Mouse (Mus musculus): Measurements from ENCODE around the gene Lax1. TPM values are rescaled to one million over a fixed set of nuclear protein-coding genes. Genes with fewer than 3 reads are reported as not detected.
"Not testable (repeated sequence)": the region's sequence is repeated elsewhere in the genome, so short reads cannot be mapped to it uniquely, and the experiment has no call there.

Gene Lax1
- total RNA-seq, 2 experiments from 2014 or later, result 0.26 TPM; not detected in 1

DNA sequence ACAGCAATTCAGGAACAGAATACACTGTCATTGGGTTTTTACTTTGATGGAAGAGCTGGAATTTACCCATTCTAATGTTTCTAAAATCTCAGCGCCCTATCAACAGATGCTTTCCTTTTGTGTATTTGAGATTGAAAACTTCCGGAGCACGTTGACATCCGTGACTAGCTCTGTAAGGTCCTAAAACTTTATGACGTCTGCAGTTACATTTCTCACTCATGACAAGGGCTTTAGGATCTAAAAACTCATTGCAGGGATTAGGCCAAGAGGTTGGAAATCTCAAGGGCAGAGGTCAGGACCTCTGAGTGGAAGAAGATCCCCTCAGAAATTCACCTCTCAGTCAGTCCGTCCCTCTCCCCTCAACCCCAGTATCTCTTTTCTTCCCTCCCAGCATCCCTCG, 1.6 kb downstream of the Lax1 start:
- DNase-seq, result no peak

DNA sequence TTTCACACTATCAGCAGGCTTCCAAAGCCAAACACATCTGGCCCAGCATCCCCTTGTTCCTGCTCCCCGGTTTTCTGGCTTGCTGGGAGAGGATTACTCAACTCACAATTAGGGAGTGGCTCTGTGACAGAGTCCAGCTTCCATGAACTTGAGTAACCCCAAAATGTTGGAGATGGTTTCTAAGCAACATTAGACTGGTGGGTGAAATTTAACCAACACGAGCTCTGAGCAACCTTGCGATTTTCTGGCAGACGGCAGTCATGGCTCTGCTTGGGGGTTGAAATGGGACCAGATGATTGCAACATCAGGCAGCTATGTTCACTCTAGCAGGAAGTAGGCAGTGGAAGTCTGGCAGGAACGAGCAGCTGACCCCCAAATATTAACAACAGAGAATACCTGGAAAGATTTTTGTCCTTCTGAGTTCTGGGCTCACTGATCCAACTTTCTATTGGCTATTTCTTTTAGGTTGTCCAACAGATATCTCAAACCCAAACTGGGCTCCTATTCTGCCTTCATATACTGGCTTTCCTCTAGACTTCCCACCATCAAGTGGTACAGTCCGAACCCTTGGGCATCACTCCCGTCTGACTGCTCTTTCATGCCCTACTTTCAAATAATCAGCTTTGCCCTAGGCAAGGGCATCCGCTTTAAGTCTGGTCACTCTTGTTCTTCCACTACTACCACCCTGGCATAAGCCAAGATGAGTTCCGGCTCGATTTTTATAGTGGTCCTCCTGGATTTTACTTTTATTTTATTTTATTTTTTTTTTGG, 4.0 kb downstream of the Lax1 start:
- DNase-seq, result peak; percentile 51 to 56

DNA sequence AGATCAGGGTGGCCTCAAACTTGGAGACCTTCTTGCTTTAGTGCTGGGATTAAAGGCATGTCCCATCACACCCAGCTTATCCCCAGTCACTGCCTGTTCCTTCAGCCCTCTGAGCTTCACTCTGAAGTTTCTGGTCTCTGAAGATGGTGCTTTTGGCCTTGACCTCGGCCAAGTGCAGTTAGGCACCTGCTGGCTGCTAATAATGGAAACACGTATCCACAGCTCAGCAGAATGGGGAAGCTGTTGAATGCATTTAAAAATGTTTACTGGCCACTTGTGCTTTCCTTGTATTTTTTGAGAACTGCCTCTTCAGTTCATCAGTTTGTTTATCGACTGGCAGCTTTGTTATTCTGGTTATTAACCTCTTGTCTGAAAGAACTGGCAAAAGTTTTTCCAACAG, 18.1 kb downstream of the Lax1 start:
- DNase-seq, result no peak

DNA sequence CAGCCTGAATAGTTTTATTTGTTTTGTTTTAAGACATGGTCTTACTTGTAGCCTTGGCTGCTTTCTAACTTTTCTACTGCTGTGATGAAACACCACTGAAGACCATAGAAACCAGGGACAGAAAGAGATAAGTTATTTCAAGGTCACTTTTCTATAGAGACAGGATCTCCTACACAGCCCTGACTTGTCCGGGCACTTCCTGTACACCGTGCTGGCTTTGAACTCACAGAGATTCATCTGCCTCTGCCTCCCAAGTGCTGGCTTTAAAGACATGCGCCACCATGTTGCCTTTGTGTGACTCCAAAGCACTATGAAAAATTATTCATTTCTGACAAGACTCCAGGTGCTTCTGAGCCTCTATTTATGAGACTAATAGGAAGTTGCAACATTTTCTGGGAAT, 18.6 kb downstream of the Lax1 start:
- no peak for DNase-seq

DNA sequence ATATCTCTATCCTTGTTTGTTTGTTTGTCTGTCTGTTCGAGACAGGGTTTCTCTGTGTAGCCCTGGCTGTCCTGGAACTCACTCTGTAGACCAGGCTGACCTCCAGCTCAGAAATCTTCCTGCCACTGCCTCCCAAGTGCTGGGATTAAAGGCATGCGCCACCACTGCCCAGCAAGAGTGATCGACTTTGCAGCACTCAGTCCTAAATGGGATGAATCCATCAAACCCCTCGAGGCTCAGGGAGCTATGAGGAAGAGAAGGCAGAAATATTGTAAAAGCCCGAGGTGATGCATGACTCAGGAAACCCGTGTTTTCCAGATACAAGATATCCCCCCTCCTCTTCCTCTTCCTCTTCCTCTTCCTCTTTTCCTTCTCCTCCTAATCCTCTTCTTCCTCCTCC, 19.1 kb downstream of the Lax1 start:
- no peak for DNase-seq

DNA sequence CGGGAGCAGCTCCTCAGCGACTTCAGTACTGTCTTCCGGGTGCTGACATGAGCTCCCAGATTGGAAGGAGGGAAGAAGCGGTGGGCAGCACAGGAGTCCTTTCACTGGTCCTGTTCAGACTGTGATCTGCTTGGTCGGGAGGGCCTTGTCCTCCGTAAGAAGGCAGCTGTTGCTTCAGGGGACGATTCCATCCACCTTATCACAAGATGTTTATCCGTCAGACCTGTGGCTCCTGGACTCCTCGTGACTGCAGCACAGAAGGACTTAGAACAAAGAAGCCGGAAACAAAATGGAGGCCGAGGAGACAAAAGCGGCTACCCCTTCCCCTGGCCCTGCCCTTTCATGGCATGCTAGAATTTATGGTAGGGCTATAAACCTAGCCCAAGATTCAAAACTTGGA, 19.7 kb downstream of the Lax1 start:
- no peak for DNase-seq

DNA sequence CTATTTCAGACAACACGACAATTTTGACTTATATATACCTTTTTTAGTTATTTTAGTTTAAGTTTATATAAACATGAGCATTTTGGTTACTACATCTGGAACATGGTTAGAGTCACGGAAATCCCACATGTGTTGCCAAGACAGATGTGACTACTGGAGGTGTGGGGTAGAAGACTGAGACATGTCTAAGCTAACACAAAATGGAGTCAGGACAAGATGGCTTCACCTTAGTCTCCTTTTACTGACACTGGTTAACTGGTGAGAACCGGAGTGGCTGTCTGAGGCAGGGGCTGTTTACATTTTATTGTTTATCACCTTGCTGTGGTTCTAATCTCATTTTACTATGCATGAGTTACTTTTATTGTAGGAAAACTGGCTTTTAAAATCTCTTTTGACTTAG, 21.3 kb downstream of the Lax1 start:
- no peak for DNase-seq

DNA sequence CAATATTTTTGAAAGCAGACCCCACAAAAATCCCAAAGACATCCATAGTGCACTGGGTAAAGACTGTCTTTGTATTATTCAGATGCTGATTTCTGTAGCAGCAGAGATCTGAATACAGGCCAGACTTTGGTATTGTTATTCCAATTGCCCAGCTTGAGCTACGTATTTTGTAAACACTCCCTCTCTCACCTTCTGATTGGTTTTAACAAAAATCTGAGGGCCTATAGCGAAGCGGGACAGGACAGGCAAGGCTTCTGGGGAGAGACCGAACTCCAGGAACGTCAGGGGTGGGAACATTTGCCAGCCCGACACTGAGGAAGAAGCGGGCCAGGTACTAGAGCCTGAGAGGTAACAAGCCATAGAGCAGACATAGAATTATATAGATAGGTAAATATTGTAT, 22.2 kb downstream of the Lax1 start:
- DNase-seq, result no peak

DNA sequence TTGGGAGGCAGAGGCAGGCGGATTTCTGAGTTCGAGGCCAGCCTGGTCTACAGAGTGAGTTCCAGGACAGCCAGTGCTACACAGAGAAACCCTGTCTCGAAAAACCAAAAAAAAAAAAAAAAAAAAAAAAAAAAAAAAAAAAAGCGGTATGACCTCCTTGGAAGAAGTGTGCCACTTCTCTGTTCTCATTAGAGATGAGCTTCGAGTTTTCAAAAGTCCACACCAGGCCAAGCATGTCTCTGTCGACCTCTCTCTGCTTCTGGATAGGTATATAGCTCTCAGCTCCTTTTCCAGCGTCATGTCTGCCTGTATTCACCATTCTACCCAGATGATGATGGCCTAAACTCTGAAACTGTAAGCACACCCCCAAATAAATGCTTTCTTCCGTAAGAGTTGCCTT, 24.2 kb downstream of the Lax1 start:
- DNase-seq, result not testable (repeated sequence)

DNA sequence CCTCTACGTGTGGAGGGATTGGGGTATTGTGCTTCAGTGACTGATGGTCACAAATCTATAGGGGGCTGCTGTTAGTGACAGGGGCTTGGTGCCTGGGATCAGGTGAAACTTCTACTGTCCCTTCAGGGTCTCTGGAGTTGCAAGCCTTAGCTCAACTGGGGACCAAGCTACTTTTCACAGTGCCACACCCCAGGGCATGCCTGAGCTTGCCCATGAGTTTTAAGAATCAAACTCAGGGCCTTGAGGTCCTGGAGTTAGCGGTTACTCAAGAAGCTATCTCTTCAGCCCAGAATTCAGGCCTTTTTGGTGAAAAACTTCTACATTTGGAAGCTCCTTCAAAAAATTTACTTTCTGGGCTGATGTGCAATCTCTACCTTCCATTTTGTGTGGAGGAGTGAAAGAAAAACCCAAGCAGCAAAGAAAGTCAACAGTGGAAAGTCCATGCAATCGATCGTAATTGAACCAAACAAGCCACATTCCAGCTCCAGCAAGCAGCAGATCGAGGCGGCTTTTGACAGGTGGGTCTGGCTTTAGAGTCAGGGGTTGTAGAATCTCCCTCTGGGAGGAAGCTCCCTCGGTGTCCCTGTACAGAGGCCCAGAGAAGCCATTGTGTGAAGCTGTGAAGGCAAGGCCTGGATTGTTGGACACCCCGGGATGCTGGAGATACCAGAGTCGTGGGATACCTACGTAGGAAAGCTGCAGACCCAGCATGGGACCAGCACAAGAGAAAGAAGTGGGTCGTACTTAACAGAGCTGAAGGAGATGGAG, 25.5 kb downstream of the Lax1 start:
- no peak for DNase-seq

DNA sequence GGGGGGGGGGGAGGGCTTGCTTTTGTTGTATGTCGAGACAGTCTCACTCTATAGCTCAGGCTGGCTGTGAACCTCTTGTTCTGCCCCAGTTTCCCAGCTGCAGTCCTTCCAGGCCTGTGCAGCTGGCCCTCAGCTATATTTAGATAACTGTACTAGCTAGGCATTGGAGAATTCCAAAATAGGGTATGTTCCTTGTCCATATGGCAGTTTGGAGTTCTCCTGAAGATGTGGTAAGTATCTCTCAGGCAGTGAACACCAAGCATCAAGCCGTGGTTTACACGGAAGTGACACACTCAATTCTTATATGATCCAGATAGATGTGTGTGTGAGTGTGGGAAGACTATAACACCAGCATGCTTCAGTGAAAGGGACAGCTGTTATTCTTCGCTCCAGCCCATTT, 26.5 kb downstream of the Lax1 start:
- no peak for DNase-seq

DNA sequence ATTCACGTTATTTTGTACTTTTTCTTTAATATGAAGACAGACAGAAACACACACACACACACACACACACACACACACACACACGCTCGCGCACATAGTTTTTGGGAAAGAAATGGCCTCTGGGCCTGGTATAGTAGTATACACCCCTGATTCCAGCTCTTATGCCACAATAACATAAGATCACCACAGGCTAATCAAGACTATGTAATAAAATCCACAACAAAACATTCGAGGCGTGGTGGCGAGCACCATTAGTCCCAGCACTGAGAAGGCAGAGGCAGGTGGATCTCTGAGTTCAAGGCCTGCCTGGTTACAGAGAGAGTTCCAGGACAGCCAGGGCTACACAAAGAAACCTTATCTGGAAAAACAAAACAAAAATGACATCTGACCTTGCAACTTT, 27.0 kb downstream of the Lax1 start:
- no peak for DNase-seq

DNA sequence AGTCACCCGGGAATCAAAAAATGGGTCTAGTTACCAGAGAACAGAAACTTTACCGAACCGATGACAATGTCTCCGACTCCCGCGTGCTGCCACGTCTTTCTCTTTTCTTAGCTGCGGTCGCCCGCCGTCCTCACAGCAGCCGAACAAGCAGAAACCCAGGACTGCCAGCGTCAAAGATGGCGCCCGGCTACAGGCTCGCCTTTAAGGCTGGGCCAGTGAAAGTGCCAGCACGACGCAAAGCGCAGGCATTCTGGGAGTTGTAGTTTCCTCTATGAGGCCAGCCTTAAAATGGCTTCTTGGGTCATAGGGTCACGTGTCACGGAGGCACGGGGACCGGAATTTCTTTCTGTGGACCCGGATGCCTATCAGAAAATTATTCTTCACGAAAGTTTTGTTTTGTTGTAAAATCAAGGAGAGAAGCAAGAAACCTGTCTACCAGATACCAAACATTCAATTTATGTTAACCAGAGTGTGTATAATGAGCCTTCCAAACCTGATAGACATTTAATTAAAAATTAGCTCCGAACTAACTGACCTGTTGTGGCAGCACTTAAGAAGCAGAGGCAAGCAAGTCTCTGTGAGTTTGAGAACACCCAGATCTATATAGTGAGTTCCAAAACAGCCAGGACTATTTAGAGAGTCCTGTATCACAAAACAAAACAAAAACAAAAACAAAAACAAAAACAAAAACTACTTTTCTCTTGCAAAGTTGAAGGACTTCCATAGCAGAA, 28.5 kb downstream of the Lax1 start, which contains the start of gene Gm38394:
TSS of gene Gm38394 (minus strand) at position 116 of the 731 bp plus-strand sequence.
- peak; percentile 93 to 94 for DNase-seq

DNA sequence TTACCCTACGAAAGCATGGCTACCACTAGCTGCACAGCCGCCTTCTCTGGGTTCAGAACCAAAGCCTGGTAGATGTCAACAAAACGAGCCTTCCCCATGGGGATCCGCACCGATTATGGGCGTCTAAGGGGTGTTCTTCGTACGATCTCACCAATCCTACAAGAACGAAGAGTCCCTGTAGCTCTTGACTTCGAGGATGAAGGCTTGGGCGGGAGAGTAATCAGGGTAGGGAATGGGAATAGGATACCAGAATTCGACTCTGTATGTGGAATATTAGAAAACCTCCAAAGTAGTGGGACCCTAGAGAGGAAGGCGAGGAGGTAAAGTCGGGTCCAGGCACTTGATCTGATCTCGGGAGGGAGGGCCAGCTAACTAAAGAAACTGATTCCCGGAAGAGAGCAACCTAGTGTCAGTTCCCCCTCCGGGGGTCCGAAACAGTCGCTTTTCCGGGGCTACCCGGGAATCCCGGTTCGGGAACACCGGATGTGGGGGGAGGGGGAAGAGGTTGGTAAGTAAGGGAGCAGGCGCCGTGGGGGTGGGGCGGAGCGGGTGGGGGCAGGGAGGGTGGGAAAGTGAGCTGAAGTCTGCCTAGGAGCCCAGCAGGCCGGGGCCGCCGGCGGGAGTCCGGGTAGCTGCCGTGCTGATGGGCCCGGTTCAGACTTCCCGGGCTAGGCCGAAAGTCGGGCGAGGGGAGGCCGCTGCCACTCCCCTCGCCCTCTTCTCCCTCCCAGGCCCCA, 29.3 kb downstream of the Lax1 start, which contains the start of gene Zbed6:
TSS of gene Zbed6 (minus strand) at position 420 of the 737 bp plus-strand sequence.
- DNase-seq, result peak; percentile 70 to 86

DNA sequence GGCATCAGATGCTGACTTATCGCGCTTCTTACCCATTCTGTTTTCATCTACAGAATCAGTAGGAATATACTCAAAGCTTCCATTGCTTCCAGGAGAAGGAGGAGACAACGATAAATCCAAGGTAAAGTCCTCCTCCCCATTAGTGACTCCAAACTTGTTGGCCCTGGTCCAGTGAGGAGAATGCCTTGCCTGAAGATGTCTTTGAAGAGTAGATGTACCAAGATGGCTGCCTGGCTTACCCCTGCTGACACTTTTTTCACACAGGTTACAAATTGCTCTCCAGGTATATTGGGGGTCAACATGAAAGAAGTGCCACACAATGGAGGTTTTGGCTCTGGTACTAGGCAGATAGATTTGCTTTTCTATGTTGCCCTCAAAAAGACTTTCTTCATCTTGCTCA, 31.0 kb downstream of the Lax1 start:
- no peak for DNase-seq

DNA sequence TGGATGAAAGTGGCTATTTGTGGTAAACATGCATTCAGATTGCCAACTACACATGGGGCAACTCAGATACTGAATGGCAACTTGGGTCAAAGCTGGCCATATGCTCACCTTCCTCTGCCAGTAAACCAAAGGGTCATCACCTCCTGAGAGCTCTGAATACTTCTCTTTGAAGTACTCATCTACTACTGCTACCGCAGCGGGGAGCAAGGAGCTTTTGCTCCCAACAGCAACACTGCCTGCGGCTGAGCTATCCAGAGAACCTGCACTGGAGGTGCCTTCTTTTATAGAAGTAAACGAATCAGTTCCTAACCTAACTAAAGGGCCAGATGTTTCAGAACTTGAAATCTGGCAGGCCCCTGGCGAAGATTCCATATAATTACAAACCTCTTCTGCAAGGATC, 33.1 kb downstream of the Lax1 start:
- DNase-seq, result no peak

DNA sequence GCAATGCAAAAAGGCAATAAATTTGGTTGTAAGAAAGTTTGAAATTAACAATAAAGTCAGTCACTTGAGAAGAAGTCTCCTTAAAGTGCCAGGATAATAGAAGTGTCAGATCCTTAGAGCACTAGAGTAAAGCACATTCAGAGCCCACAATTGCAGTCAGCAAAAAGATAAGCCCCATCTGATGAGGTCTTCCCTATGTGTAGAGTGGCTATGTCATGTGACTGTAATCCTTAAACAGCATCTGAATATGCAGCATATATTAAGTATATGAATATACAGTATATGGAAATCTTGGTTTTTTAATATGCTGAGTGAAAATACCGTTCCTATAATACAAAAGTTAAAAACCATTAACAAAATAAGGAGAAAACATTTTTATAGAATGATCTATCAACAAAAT, 36.9 kb downstream of the Lax1 start:
- no peak for DNase-seq

DNA sequence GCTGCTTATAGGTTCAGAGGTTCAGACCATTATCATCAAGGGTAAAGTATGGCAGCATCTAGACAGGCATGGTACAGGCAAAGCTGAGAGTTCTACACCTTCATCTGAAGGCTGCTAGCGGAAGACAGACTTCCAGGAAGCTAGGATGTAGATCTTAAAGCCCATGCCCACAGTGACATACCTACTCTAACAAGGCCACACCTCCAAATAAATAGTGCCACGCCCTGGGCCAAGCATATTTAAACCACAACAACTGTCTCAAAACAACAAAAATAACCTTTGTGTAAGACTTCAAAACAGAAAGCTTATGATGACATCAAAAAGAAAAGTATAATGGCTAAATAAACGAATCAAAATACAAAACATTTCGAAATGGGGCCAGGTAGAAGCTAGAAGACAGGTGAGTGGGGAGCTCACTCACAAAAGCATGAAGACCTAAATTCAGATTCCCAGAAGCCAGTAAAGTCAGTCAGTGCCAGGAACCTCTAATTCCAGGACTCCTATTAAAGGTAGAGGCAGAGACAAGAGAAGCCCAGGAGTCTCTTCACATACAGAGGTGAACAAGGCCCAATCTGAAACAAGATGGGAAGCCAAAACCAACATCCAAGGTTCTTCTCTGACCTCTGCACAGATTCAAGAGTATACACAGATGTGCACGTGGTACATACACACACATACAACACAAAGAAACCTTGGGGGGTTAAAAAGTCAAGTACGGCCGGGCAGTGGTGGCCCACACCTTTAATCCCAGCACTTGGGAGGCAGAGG, 39.4 kb downstream of the Lax1 start:
- DNase-seq, result no peak

DNA sequence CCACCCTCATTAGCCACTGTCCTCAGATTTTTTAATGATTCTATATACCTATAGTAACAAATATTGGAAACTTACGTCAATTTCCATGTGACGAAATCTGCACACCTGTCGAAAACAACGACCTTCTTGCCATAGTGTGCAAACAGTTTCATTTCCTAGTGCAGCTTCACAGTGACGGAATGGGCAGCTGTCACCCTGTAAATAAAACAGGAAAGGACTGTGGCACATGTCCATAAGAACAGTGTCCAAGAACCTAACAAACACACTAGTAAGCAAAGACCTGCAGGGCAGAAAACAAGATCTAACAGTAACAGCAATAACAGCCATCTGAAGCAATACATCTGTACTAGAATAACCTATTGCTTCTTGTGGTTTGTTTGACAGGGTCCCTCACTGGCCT, 44.3 kb downstream of the Lax1 start:
- no peak for DNase-seq

DNA sequence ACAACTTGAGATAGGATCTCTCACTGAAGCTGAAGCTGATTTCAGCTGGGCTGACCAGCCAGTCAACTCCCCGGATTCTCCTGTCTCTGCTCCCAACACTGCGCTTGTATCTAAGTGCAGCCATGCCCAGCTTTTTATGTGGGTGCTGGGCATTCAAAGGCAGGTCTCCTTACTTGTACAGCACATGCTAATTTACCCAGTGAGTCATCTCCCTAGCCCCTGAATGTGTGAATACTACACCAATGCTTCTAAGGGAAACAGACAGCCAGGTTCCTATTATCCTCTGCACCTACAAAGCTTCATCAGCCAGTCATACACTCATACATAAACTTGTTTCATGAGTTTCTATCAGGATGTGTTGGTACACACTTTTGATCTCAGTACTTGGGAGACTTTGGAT, 48.7 kb downstream of the Lax1 start:
- no peak for DNase-seq

DNA sequence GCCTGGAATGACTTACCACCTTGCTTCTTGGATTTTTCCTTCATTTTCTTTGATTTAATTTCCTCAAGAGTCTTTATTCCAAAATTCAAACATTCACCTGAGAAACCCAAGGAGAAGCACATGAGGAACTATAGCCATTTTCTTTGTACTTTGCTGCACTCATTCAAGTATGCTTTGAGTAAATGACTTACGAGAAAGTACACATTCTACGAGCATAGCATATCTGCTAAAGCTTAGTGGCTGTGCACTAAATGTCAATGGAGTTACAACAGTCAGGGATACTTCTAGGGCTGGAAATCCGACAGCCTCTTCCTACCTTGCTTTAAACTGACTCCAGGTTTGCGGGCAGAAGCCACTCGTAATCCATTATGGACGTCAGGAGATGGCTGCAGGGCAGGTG, 51.4 kb downstream of the Lax1 start:
- no peak for DNase-seq
